Mouse (Mus musculus): ENCODE results near the gene Atp7b. TPM values are rescaled to one million over a fixed set of nuclear protein-coding genes. Genes with fewer than 3 reads are reported as not detected.

The Atp7b gene
- polyA plus RNA-seq, 2 experiments from 2014 or later, result not detected

Other genes with a start within 250 kb of the Atp7b start
- gene Defb50, start 236.8 kb downstream of the Atp7b start, polyA plus RNA-seq (2017; shearing (Covaris generic)), result not detected
- gene Defb2, start 220.4 kb downstream of the Atp7b start, polyA plus RNA-seq (2017; shearing (Covaris generic)), result not detected
- gene Defb10, start 201.4 kb downstream of the Atp7b start, polyA plus RNA-seq (2017; shearing (Covaris generic)), result not detected
- not detected for gene Defb9, start 174.9 kb downstream of the Atp7b start, polyA plus RNA-seq (2017; shearing (Covaris generic))
- not detected for gene Defb11, start 153.9 kb downstream of the Atp7b start, polyA plus RNA-seq (2017; shearing (Covaris generic))
- gene Defb15, start 127.6 kb downstream of the Atp7b start, polyA plus RNA-seq (2017; shearing (Covaris generic)), result not detected
- gene Defb35, start 122.0 kb downstream of the Atp7b start, polyA plus RNA-seq (2017; shearing (Covaris generic)), result not detected
- gene Defb13, start 113.5 kb downstream of the Atp7b start, polyA plus RNA-seq (2017; shearing (Covaris generic)), result not detected
- gene Fam90a1a, start 101.6 kb downstream of the Atp7b start, polyA plus RNA-seq (2017; shearing (Covaris generic)), result not detected
- gene Ccdc70, start 90.5 kb downstream of the Atp7b start, polyA plus RNA-seq (2017; shearing (Covaris generic)), result not detected
- gene Alg11, start 416 bp upstream of the Atp7b start, polyA plus RNA-seq (2017; shearing (Covaris generic)), result 10 to 100 TPM; 19.7 to 20.2 TPM
- under 1 TPM in 1 of 2 experiments, not detected in 1; 0.22 TPM for gene Nek5, start 64.7 kb upstream of the Atp7b start, polyA plus RNA-seq (2017; shearing (Covaris generic))
- gene Nek3, start 106.1 kb upstream of the Atp7b start, polyA plus RNA-seq (2017; shearing (Covaris generic)), result 1 to 10 TPM; 4.6 to 6.1 TPM
- 10 to 100 TPM; 13.3 to 14.9 TPM for gene Ckap2, start 125.5 kb upstream of the Atp7b start, polyA plus RNA-seq (2017; shearing (Covaris generic))
- 10 to 100 TPM; 30.5 to 41.2 TPM for gene Vps36, start 132.5 kb upstream of the Atp7b start, polyA plus RNA-seq (2017; shearing (Covaris generic))
- under 1 TPM in 1 of 2 experiments, not detected in 1; 0.10 TPM for gene Thsd1, start 167.0 kb upstream of the Atp7b start, polyA plus RNA-seq (2017; shearing (Covaris generic))
- not detected for gene Tpte, start 223.1 kb upstream of the Atp7b start, polyA plus RNA-seq (2017; shearing (Covaris generic))